Mouse (Mus musculus) kidney, adult 18-20 months (tissue): Measurements from ENCODE around the gene Ccnd3.
"Not testable (repeated sequence)": the region's sequence is repeated elsewhere in the genome, so short reads cannot be mapped to it uniquely, and the experiment has no call there.

ENCODE experiments used
- DNase-seq: peaks from one replicate; pipeline ENCODE4 v3.0.0; 2021

Ccnd3 gene

GRCm38 (mm10) chr17:47596839-47597164, 92.0 kb downstream of the Ccnd3 start:
- no peak for DNase-seq

GRCm38 (mm10) chr17:47597261-47597660, 92.4 kb downstream of the Ccnd3 start:
- no peak for DNase-seq

- no peak for DNase-seq
Observed at GRCm38 (mm10) chr17:47597838-47598579, 93.2 kb downstream of the Ccnd3 start.

GRCm38 (mm10) chr17:47598580-47599304, 93.9 kb downstream of the Ccnd3 start:
- DNase-seq, result not testable (repeated sequence)

GRCm38 (mm10) chr17:47599511-47600297, 94.9 kb downstream of the Ccnd3 start:
- no peak for DNase-seq

- no peak for DNase-seq
Observed at GRCm38 (mm10) chr17:47600601-47601388, 95.9 kb downstream of the Ccnd3 start.

GRCm38 (mm10) chr17:47601389-47601755, 96.5 kb downstream of the Ccnd3 start:
- DNase-seq, result no peak

GRCm38 (mm10) chr17:47602289-47602688, 97.4 kb downstream of the Ccnd3 start:
- no peak for DNase-seq

- no peak for DNase-seq
Observed at GRCm38 (mm10) chr17:47606220-47606619, 101.4 kb downstream of the Ccnd3 start.

- DNase-seq, result no peak
Observed at GRCm38 (mm10) chr17:47609182-47609581, 104.3 kb downstream of the Ccnd3 start.

GRCm38 (mm10) chr17:47610849-47611660, 106.2 kb downstream of the Ccnd3 start, which contains the start of the genes Bysl, Med20 and Gm20517:
Gene Bysl (minus strand): TSS chr17:47611492.
Gene Med20 (plus strand): TSS chr17:47611582.
Gene Gm20517 (plus strand): TSS chr17:47611589.
- DNase-seq, result peak; percentile 97

GRCm38 (mm10) chr17:47611661-47611982, 106.8 kb downstream of the Ccnd3 start:
- no peak for DNase-seq

- DNase-seq, result peak; percentile 46
Observed at GRCm38 (mm10) chr17:47614018-47614417, 109.2 kb downstream of the Ccnd3 start.

- no peak for DNase-seq
Observed at GRCm38 (mm10) chr17:47616119-47616518, 111.3 kb downstream of the Ccnd3 start.

GRCm38 (mm10) chr17:47616652-47617051, 111.8 kb downstream of the Ccnd3 start:
- no peak for DNase-seq

GRCm38 (mm10) chr17:47617605-47618307, 112.9 kb downstream of the Ccnd3 start:
- DNase-seq, result no peak

GRCm38 (mm10) chr17:47618556-47619311, 113.9 kb downstream of the Ccnd3 start:
- DNase-seq, result no peak

- DNase-seq, result no peak
Observed at GRCm38 (mm10) chr17:47622912-47623554, 118.2 kb downstream of the Ccnd3 start.

GRCm38 (mm10) chr17:47624572-47624971, 119.7 kb downstream of the Ccnd3 start:
- not testable (repeated sequence) for DNase-seq

- no peak for DNase-seq
Observed at GRCm38 (mm10) chr17:47625088-47625487, 120.2 kb downstream of the Ccnd3 start.
